Mouse (Mus musculus) testis, adult 2 months (tissue): ENCODE results near the gene Adam23.

Experiments
- CTCF ChIP-seq: fragments of 200-500 bp; IDR thresholded peaks from 2 replicates; pipeline ENCODE4 v1.5.1; 2012; ENCODE audit warnings: low read depth, mild to moderate bottlenecking, inconsistent platforms, low read length, moderate library complexity; ENCODE audit not compliant: control insufficient read depth, insufficient read depth, insufficient replicate concordance
- POLR2A ChIP-seq: fragments of 200-500 bp; IDR thresholded peaks from 2 replicates; pipeline ENCODE4 v1.6.1; 2012; ENCODE audit warnings: low read depth, mild to moderate bottlenecking, inconsistent platforms, low read length, moderate library complexity; ENCODE audit not compliant: control insufficient read depth

DNA sequence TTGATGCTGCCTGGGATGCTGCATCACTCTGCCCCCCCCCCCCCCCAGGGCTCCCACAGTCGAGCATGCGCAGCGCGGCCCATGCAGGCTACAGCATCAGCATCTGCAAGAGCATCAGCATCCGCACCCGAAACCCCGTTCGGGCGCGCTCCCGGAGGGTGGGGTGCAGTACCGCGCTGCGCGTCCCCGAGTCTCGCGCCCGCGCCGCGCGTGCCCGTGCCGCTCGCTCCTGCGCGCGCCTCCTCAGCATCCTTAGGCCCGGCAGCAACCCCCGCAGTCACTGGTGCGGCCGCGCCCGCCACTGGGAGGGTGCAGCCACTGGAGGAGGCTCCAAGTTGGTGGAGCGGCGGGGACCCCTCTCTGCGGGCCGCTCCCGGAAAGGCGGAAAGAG, at the start of gene Adam23:
- TF ChIP-seq POLR2A (no peak), CTCF (no peak)
